Mouse (Mus musculus) megakaryocyte, embryonic 14.5 days (primary cell): ENCODE measurements around the gene Spsb4.

Experiments
- FLI1 ChIP-seq: IDR thresholded peaks from 2 replicates; pipeline ENCODE4 v1.6.1; 2012; ENCODE audit warnings: low read length, inconsistent platforms, mixed read lengths
- GATA1 ChIP-seq: IDR thresholded peaks from 3 replicates; pipeline ENCODE4 v1.6.1; 2012; ENCODE audit warnings: mixed read lengths, low read length, inconsistent platforms, borderline replicate concordance

- TF ChIP-seq GATA1 (no peak), FLI1 (no peak)
Measured at GRCm38 (mm10) chr9:96962714-96963113, 55.9 kb downstream of the Spsb4 start.
